Mouse (Mus musculus): ENCODE measurements at regions not wholly inside any gene's neighbourhood (a gene's known extent, or its start where the extent isn't known, plus 50 kb on each side); places are given as distances from the start of the nearest gene placed in this dataset.

DNA sequence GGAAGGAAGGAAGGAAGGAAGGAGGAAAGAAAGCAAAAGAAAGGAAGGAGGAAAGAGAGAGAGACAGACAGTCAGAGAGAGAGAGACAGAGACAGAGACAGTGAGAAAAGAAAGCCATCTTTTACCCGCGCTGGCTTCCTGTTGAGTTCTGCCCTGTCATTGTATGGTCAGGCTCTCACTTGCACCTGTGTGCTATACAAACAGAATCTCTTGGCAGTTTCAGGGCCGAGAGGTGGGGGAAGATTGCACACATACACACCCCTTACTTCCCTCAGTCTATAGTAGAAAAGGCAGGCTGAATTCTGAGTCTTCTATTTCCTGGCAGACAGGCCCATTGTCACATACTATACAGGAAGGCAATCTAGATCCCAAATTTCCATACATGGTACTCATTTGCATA is 160.8 kb upstream of the Tnfaip3 start:
- Histone ChIP-seq H3K27ac (replicated peaks in 1 of 2; ENCODE audit: control insufficient read depth in 1 of 2, insufficient read depth in 1 of 2, low read depth in 2 of 2, low read length in 2 of 2) (no peak overlapping the region), H3K9ac (ENCODE audit: low read length) (no peak overlapping the region), H3K9me3 (ENCODE audit: control insufficient read depth, low read length) (peaks cover 5% of the 10 kb centered on the region; the same call in 1 of the 2 replicates), H3K4me2 (ENCODE audit: low read length) (no peak overlapping the region), H3K27me3 (ENCODE audit: control insufficient read depth, insufficient read depth, low read length) (no peaks in the 10 kb centered on the region), H3K4me3 (ENCODE audit: control insufficient read depth in 1 of 2, insufficient read depth in 1 of 2, low read depth in 1 of 2, low read length in 2 of 2) (no peak overlapping the region), H3K36me3 (ENCODE audit: control insufficient read depth, insufficient read depth, low read length) (no peaks in the 10 kb centered on the region), H3K4me1 (ENCODE audit: control insufficient read depth in 2 of 2, insufficient read depth in 2 of 2, low read length in 2 of 2) (no peaks in the 10 kb centered on the region)
- WGBS = 81% methylated on average over 3 of the region's 3 CpGs
- no peak for ATAC-seq (ENCODE audit: insufficient number of reproducible peaks, insufficient read depth, low FRiP score, low read depth)

- ATAC-seq (ENCODE audit: insufficient number of reproducible peaks, insufficient read depth, low FRiP score, low read depth) = no peak
- Histone ChIP-seq H3K9me3 (ENCODE audit: control insufficient read depth, low read length) (peaks cover 5% of the 10 kb centered on the region; the same call in 1 of the 2 replicates), H3K4me3 (ENCODE audit: control insufficient read depth in 1 of 2, insufficient read depth in 1 of 2, low read depth in 1 of 2, low read length in 2 of 2) (no peak overlapping the region), H3K27ac (replicated peaks in 1 of 2; ENCODE audit: control insufficient read depth in 1 of 2, insufficient read depth in 1 of 2, low read depth in 2 of 2, low read length in 2 of 2) (no peak overlapping the region), H3K9ac (ENCODE audit: low read length) (no peak overlapping the region), H3K27me3 (ENCODE audit: control insufficient read depth, insufficient read depth, low read length) (no peaks in the 10 kb centered on the region), H3K4me2 (ENCODE audit: low read length) (no peak overlapping the region), H3K36me3 (ENCODE audit: control insufficient read depth, insufficient read depth, low read length) (no peaks in the 10 kb centered on the region), H3K4me1 (ENCODE audit: control insufficient read depth in 2 of 2, insufficient read depth in 2 of 2, low read length in 2 of 2) (peaks cover 12 to 31% of the 10 kb centered on the region in 2 experiments)
- WGBS = 77% methylated on average over 3 of the region's 3 CpGs
Observed at GRCm38 (mm10) chr10:19171834-19172233, 156.4 kb upstream of the Tnfaip3 start.

- no peaks in the 10 kb centered on the region for H3K36me3 ChIP-seq (ENCODE audit: control insufficient read depth, insufficient read depth, low read length)
- H3K9ac ChIP-seq (ENCODE audit: low read length) = no peak overlapping the region
- no peak overlapping the region for H3K4me2 ChIP-seq (ENCODE audit: low read length)
- ATAC-seq (ENCODE audit: insufficient number of reproducible peaks, insufficient read depth, low FRiP score, low read depth) = no peak
- peaks cover 5% of the 10 kb centered on the region; the same call in 1 of the 2 replicates for H3K9me3 ChIP-seq (ENCODE audit: control insufficient read depth, low read length)
- no peak overlapping the region for H3K4me3 ChIP-seq (ENCODE audit: control insufficient read depth in 1 of 2, insufficient read depth in 1 of 2, low read depth in 1 of 2, low read length in 2 of 2)
- WGBS = 7% methylated on average over 4 of the region's 4 CpGs
- H3K4me1 ChIP-seq (ENCODE audit: control insufficient read depth in 2 of 2, insufficient read depth in 2 of 2, low read length in 2 of 2) = peaks cover 12 to 31% of the 10 kb centered on the region in 2 experiments
- peak overlapping the region; percentile 39 to 53; a peak in 3 of 4 replicates for H3K27ac ChIP-seq (replicated peaks in 1 of 2; ENCODE audit: control insufficient read depth in 1 of 2, insufficient read depth in 1 of 2, low read depth in 2 of 2, low read length in 2 of 2)
- H3K27me3 ChIP-seq (ENCODE audit: control insufficient read depth, insufficient read depth, low read length) = no peaks in the 10 kb centered on the region
Observed at GRCm38 (mm10) chr10:19170596-19170995, 155.1 kb upstream of the Tnfaip3 start.

GRCm38 (mm10) chr10:19169272-19169671 is 153.8 kb upstream of the Tnfaip3 start:
- Histone ChIP-seq H3K4me2 (ENCODE audit: low read length) (no peak overlapping the region), H3K4me1 (ENCODE audit: control insufficient read depth in 2 of 2, insufficient read depth in 2 of 2, low read length in 2 of 2) (peaks cover 12 to 31% of the 10 kb centered on the region in 2 experiments), H3K4me3 (ENCODE audit: control insufficient read depth in 1 of 2, insufficient read depth in 1 of 2, low read depth in 1 of 2, low read length in 2 of 2) (no peak overlapping the region), H3K27me3 (ENCODE audit: control insufficient read depth, insufficient read depth, low read length) (no peaks in the 10 kb centered on the region), H3K36me3 (ENCODE audit: control insufficient read depth, insufficient read depth, low read length) (no peaks in the 10 kb centered on the region), H3K27ac (replicated peaks in 1 of 2; ENCODE audit: control insufficient read depth in 1 of 2, insufficient read depth in 1 of 2, low read depth in 2 of 2, low read length in 2 of 2) (no peak overlapping the region), H3K9ac (ENCODE audit: low read length) (no peak overlapping the region), H3K9me3 (ENCODE audit: control insufficient read depth, low read length) (no peaks in the 10 kb centered on the region)
- WGBS = 86% methylated on average over 2 of the region's 2 CpGs
- no peak for ATAC-seq (ENCODE audit: insufficient number of reproducible peaks, insufficient read depth, low FRiP score, low read depth)

DNA sequence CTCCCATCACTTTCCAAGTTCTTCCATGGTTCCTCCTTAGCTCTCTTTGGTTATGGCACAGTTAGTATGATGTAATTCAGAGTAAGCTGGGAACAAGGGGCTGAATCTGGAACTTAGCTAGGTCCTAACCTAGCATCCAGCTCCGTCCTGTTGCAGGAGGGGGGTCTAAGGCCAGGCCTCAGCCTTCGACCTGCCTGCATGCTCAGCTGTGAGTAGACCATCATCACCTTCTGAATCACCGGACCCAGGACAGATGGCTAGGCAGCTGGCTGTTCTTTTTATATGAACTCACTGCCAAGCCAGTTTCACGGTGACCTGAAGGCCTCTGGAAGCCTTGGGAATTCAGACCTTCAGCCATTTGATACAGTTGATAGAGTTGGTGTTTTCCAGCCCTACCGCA is 152.9 kb upstream of the Tnfaip3 start:
- Histone ChIP-seq H3K4me3 (ENCODE audit: control insufficient read depth in 1 of 2, insufficient read depth in 1 of 2, low read depth in 1 of 2, low read length in 2 of 2) (no peak overlapping the region), H3K4me2 (ENCODE audit: low read length) (peak overlapping the region; percentile 41; the same call in 1 of the 2 replicates), H3K9ac (ENCODE audit: low read length) (no peak overlapping the region), H3K36me3 (ENCODE audit: control insufficient read depth, insufficient read depth, low read length) (no peaks in the 10 kb centered on the region), H3K27me3 (ENCODE audit: control insufficient read depth, insufficient read depth, low read length) (no peaks in the 10 kb centered on the region), H3K27ac (replicated peaks in 1 of 2; ENCODE audit: control insufficient read depth in 1 of 2, insufficient read depth in 1 of 2, low read depth in 2 of 2, low read length in 2 of 2) (peak overlapping the region; percentile 69 to 81), H3K9me3 (ENCODE audit: control insufficient read depth, low read length) (no peaks in the 10 kb centered on the region), H3K4me1 (ENCODE audit: control insufficient read depth in 2 of 2, insufficient read depth in 2 of 2, low read length in 2 of 2) (peaks cover 12 to 31% of the 10 kb centered on the region in 2 experiments)
- WGBS = 68% methylated on average over 5 of the region's 5 CpGs
- ATAC-seq (ENCODE audit: insufficient number of reproducible peaks, insufficient read depth, low FRiP score, low read depth) = no peak

GRCm38 (mm10) chr10:19167641-19168271 is 152.3 kb upstream of the Tnfaip3 start:
- H3K27me3 ChIP-seq (ENCODE audit: control insufficient read depth, insufficient read depth, low read length) = no peaks in the 10 kb centered on the region
- no peaks in the 10 kb centered on the region for H3K9me3 ChIP-seq (ENCODE audit: control insufficient read depth, low read length)
- H3K4me1 ChIP-seq (ENCODE audit: control insufficient read depth in 2 of 2, insufficient read depth in 2 of 2, low read length in 2 of 2) = peaks cover 12 to 31% of the 10 kb centered on the region in 2 experiments
- no peak overlapping the region for H3K9ac ChIP-seq (ENCODE audit: low read length)
- ATAC-seq (ENCODE audit: insufficient number of reproducible peaks, insufficient read depth, low FRiP score, low read depth) = peak; percentile 90
- H3K4me2 ChIP-seq (ENCODE audit: low read length) = peak overlapping the region; percentile 41
- H3K36me3 ChIP-seq (ENCODE audit: control insufficient read depth, insufficient read depth, low read length) = no peaks in the 10 kb centered on the region
- 28% methylated on average over 8 of the region's 8 CpGs for WGBS
- peak overlapping the region; percentile 69 to 81 for H3K27ac ChIP-seq (replicated peaks in 1 of 2; ENCODE audit: control insufficient read depth in 1 of 2, insufficient read depth in 1 of 2, low read depth in 2 of 2, low read length in 2 of 2)
- H3K4me3 ChIP-seq (ENCODE audit: control insufficient read depth in 1 of 2, insufficient read depth in 1 of 2, low read depth in 1 of 2, low read length in 2 of 2) = peak overlapping the region in 1 of 2 experiments; percentile 0; a peak in 1 of 4 replicates

GRCm38 (mm10) chr10:19167101-19167500 is 151.6 kb upstream of the Tnfaip3 start:
- Histone ChIP-seq H3K4me1 (ENCODE audit: control insufficient read depth in 2 of 2, insufficient read depth in 2 of 2, low read length in 2 of 2) (peaks cover 12 to 31% of the 10 kb centered on the region in 2 experiments), H3K9me3 (ENCODE audit: control insufficient read depth, low read length) (no peaks in the 10 kb centered on the region), H3K4me2 (ENCODE audit: low read length) (peak overlapping the region; percentile 41), H3K27me3 (ENCODE audit: control insufficient read depth, insufficient read depth, low read length) (no peaks in the 10 kb centered on the region), H3K27ac (replicated peaks in 1 of 2; ENCODE audit: control insufficient read depth in 1 of 2, insufficient read depth in 1 of 2, low read depth in 2 of 2, low read length in 2 of 2) (peak overlapping the region; percentile 69 to 78), H3K4me3 (ENCODE audit: control insufficient read depth in 1 of 2, insufficient read depth in 1 of 2, low read depth in 1 of 2, low read length in 2 of 2) (peak overlapping the region in 1 of 2 experiments; percentile 0; a peak in 1 of 4 replicates), H3K36me3 (ENCODE audit: control insufficient read depth, insufficient read depth, low read length) (no peaks in the 10 kb centered on the region), H3K9ac (ENCODE audit: low read length) (no peak overlapping the region)
- 73% methylated on average over 7 of the region's 7 CpGs for WGBS
- ATAC-seq (ENCODE audit: insufficient number of reproducible peaks, insufficient read depth, low FRiP score, low read depth) = no peak

DNA sequence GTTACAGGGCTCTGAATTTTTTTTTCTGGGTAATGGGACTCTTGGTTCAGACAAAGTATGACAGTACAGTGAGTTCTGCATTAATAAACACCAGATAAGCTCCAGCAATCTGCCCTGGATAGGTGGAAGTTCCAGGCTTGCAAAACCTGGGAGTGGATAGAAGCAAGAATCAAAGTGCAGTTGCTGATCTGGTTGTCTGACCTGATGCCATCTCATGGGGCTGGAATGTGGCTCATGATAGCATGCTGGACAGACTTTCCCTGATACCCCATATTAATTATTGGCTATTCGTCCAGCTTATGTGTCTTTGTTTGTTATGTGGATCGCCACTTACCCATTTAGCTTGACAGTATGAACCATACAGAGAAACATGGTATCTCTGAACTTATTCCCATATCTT is 146.6 kb upstream of the Tnfaip3 start:
- Histone ChIP-seq H3K4me2 (ENCODE audit: low read length) (no peak overlapping the region), H3K4me1 (ENCODE audit: control insufficient read depth in 2 of 2, insufficient read depth in 2 of 2, low read length in 2 of 2) (peaks cover 0 to 1% of the 10 kb centered on the region in 2 experiments; a peak in 1 of 4 replicates), H3K9ac (ENCODE audit: low read length) (no peak overlapping the region), H3K9me3 (ENCODE audit: control insufficient read depth, low read length) (no peaks in the 10 kb centered on the region), H3K4me3 (ENCODE audit: control insufficient read depth in 1 of 2, insufficient read depth in 1 of 2, low read depth in 1 of 2, low read length in 2 of 2) (no peak overlapping the region), H3K36me3 (ENCODE audit: control insufficient read depth, insufficient read depth, low read length) (no peaks in the 10 kb centered on the region), H3K27me3 (ENCODE audit: control insufficient read depth, insufficient read depth, low read length) (no peaks in the 10 kb centered on the region), H3K27ac (replicated peaks in 1 of 2; ENCODE audit: control insufficient read depth in 1 of 2, insufficient read depth in 1 of 2, low read depth in 2 of 2, low read length in 2 of 2) (no peak overlapping the region)
- ATAC-seq (ENCODE audit: insufficient number of reproducible peaks, insufficient read depth, low FRiP score, low read depth) = no peak
- 82% methylated on average over 2 of the region's 2 CpGs for WGBS
